Mouse (Mus musculus) C2C12 (cell line): Measurements from ENCODE around the gene Pdzd2. TPM values are rescaled to one million over a fixed set of nuclear protein-coding genes. Genes with fewer than 3 reads are reported as not detected.

ENCODE experiments used
- H3K27me3 ChIP-seq: one replicate; pipeline ENCODE4 v1.6.1; 2011; ENCODE audit not compliant: control insufficient read depth, insufficient read depth, insufficient read length
- H3K36me3 ChIP-seq: one replicate; pipeline ENCODE4 v1.6.1; 2011; ENCODE audit not compliant: control insufficient read depth, insufficient read depth
- H3K4me3 ChIP-seq: one replicate; pipeline ENCODE4 v1.5.1; 2011; ENCODE audit warnings: mild to moderate bottlenecking, control low read depth; ENCODE audit not compliant: poor library complexity, insufficient read depth, severe bottlenecking
- H3K79me2 ChIP-seq: one replicate; pipeline ENCODE4 v1.6.1; 2011; ENCODE audit not compliant: control insufficient read depth, insufficient read depth
- H3K79me3 ChIP-seq: one replicate; pipeline ENCODE4 v1.6.1; 2011; ENCODE audit warnings: low read depth, control low read depth
- H3ac ChIP-seq: one replicate; pipeline ENCODE3; 2011; ENCODE audit warnings: low read depth; ENCODE audit not compliant: control insufficient read depth, insufficient read length
- CEBPB ChIP-seq: IDR thresholded peaks from one replicate; pipeline ENCODE4 v1.6.1; 2011; ENCODE audit warnings: low read depth, mild to moderate bottlenecking, control low read depth, moderate library complexity
- CTCF ChIP-seq: IDR thresholded peaks from one replicate; pipeline ENCODE4 v1.5.1; 2011; ENCODE audit not compliant: control insufficient read depth, insufficient read depth, insufficient read length
- FOSL1 ChIP-seq: IDR thresholded peaks from one replicate; pipeline ENCODE4 v1.8.0; 2011; ENCODE audit warnings: mild to moderate bottlenecking, low read length; ENCODE audit not compliant: poor library complexity, insufficient read depth, severe bottlenecking
- MAX ChIP-seq: IDR thresholded peaks from one replicate; pipeline ENCODE4 v1.6.1; 2011; ENCODE audit warnings: mild to moderate bottlenecking, control low read depth
- MYOD1 ChIP-seq: IDR thresholded peaks from one replicate; pipeline ENCODE4 v1.6.1; 2011; ENCODE audit warnings: low read depth; ENCODE audit not compliant: control insufficient read depth, insufficient read length
- MYOG ChIP-seq: IDR thresholded peaks from one replicate; pipeline ENCODE4 v1.6.1; 2011; ENCODE audit not compliant: control insufficient read depth, insufficient read length; ENCODE audit errors: extremely low read depth
- USF1 ChIP-seq: IDR thresholded peaks from one replicate; pipeline ENCODE4 v1.6.1; 2011; ENCODE audit warnings: low read depth, mild to moderate bottlenecking, control low read depth, moderate library complexity
- polyA plus RNA-seq: library from polyadenylated mRNA; unstranded; fragments of >200 nt; fragmentation: generic; extraction: Trizol; gene quantifications from one replicate; pipeline ENCODE4 v1.2.1, GENCODE M21; 2012; ENCODE audit warnings: missing spikeins

Gene Pdzd2
- polyA plus RNA-seq, 1 experiment: 0.01 TPM

GRCm38 (mm10) chr15:12452141-12452995 is 287.4 kb downstream of the Pdzd2 start:
- Histone ChIP-seq H3K27me3 (peaks cover 1% of the 10 kb centered on the region), H3ac (no peak overlapping the region), H3K79me2 (no peaks in the 10 kb centered on the region), H3K36me3 (no peaks in the 10 kb centered on the region), H3K4me3 (no peak overlapping the region), H3K79me3 (no peaks in the 10 kb centered on the region)
- TF ChIP-seq MAX: no peak
- TF ChIP-seq CTCF: no peak

GRCm38 (mm10) chr15:12451448-12451847 is 288.3 kb downstream of the Pdzd2 start:
- Histone ChIP-seq H3ac (no peak overlapping the region), H3K4me3 (no peak overlapping the region), H3K79me2 (no peaks in the 10 kb centered on the region), H3K36me3 (no peaks in the 10 kb centered on the region), H3K27me3 (no peaks in the 10 kb centered on the region), H3K79me3 (no peaks in the 10 kb centered on the region)
- no peak for TF ChIP-seq MAX
- TF ChIP-seq CTCF: no peak
- no peak for TF ChIP-seq USF1
- TF ChIP-seq CEBPB: no peak
- no peak for TF ChIP-seq MYOG
- no peak for TF ChIP-seq FOSL1
- TF ChIP-seq MYOD1: no peak

- H3K36me3 ChIP-seq: no peaks in the 10 kb centered on the region
- H3K79me3 ChIP-seq: no peaks in the 10 kb centered on the region
- no peak overlapping the region for H3K4me3 ChIP-seq
- no peaks in the 10 kb centered on the region for H3K27me3 ChIP-seq
- no peak for TF ChIP-seq USF1
- TF ChIP-seq MYOG: no peak
- TF ChIP-seq MAX: no peak
- TF ChIP-seq FOSL1: no peak
- no peak for TF ChIP-seq MYOD1
- no peak for TF ChIP-seq CTCF
- no peak for TF ChIP-seq CEBPB
- no peaks in the 10 kb centered on the region for H3K79me2 ChIP-seq
- H3ac ChIP-seq: no peak overlapping the region
Measured at GRCm38 (mm10) chr15:12450790-12451189, 288.9 kb downstream of the Pdzd2 start.

GRCm38 (mm10) chr15:12449321-12449720 is 290.4 kb downstream of the Pdzd2 start:
- no peaks in the 10 kb centered on the region for H3K27me3 ChIP-seq
- no peak overlapping the region for H3ac ChIP-seq
- H3K79me2 ChIP-seq: no peaks in the 10 kb centered on the region
- H3K79me3 ChIP-seq: no peaks in the 10 kb centered on the region
- no peak overlapping the region for H3K4me3 ChIP-seq
- no peak for TF ChIP-seq MYOD1
- TF ChIP-seq MYOG: no peak
- no peak for TF ChIP-seq USF1
- no peak for TF ChIP-seq MAX
- no peak for TF ChIP-seq CEBPB
- TF ChIP-seq CTCF: no peak
- no peak for TF ChIP-seq FOSL1
- H3K36me3 ChIP-seq: no peaks in the 10 kb centered on the region

- TF ChIP-seq MYOG: no peak
- TF ChIP-seq MYOD1: no peak
- no peak for TF ChIP-seq CEBPB
- TF ChIP-seq USF1: no peak
- TF ChIP-seq FOSL1: no peak
- no peak for TF ChIP-seq CTCF
- no peak for TF ChIP-seq MAX
- Histone ChIP-seq H3K27me3 (no peaks in the 10 kb centered on the region), H3K4me3 (no peak overlapping the region), H3ac (no peak overlapping the region), H3K36me3 (no peaks in the 10 kb centered on the region), H3K79me3 (no peaks in the 10 kb centered on the region), H3K79me2 (no peaks in the 10 kb centered on the region)
Measured at GRCm38 (mm10) chr15:12447021-12447434, 292.7 kb downstream of the Pdzd2 start.

GRCm38 (mm10) chr15:12444551-12444950 is 295.2 kb downstream of the Pdzd2 start:
- TF ChIP-seq MYOG: no peak
- TF ChIP-seq FOSL1: no peak
- no peak for TF ChIP-seq CEBPB
- no peak for TF ChIP-seq MAX
- TF ChIP-seq USF1: no peak
- Histone ChIP-seq H3ac (no peak overlapping the region), H3K4me3 (no peak overlapping the region), H3K79me2 (no peaks in the 10 kb centered on the region), H3K36me3 (no peaks in the 10 kb centered on the region), H3K27me3 (no peaks in the 10 kb centered on the region), H3K79me3 (no peaks in the 10 kb centered on the region)
